Mouse (Mus musculus) spleen, embryonic (tissue): Measurements from ENCODE around the gene Hoxc6.

Source experiments
- CTCF ChIA-PET: fragments of 350-600 bp; sonication (Branson Sonifier 250); formaldehyde crosslinking; loops from one replicate; lab custom pipeline; 2022; lab: Charles Lee

Hoxc6 gene

GRCm38 (mm10) chr15:102997939-102998355 is at the start of gene Hoxc6:
Hoxc6 (plus strand) TSS chr15:102998257.
- CTCF ChIA-PET, result interaction anchor here (1.3 kb wide), 1 partner anchor 15 kb away, joined by 3 read pairs; no protein-coding TSS in a partner anchor

DNA sequence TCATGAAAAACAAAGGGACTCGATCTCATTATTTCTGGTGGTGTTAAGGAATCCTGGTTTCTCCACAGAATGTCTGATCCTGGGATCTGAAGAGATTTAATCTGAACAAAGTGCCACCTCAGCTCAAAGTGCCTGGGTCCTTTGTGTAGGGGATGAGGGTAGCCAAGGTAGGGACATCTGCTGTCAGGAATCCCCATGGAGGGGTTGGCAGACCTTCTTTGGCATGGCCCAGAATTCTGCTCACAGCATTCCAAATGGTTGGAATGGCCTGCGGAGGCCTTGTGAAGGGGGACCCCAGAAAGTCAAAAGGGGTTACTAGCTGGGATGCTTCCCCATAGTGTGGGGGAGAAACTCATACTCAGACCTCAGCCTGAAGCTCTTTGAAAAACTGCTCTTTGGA is 49.2 kb upstream of the Hoxc6 start:
- CTCF ChIA-PET, result interaction anchor here (0.5 kb wide), 1 partner anchor 287 kb away, joined by 4 read pairs; no protein-coding TSS in a partner anchor

DNA sequence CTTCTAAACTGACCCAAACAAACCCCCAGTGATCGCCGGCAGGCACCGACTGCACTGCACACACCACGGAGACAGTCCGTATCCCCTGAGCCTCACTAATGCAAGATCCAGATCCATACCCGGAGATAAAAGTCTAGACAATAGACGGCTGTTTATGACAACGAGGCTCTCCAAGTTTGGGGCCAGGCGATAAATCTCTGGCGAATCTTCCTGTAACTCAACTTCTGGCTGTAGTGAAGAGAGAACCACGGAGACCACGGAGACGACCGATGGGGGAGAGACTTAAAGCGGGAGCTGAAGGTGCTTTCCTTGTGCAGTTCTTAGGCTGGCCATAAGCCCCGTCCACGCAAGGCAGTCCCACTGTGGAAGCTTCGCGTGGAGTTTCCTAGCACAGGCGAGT is 48.4 kb upstream of the Hoxc6 start:
- CTCF ChIA-PET, result interaction anchor here (0.5 kb wide), 1 partner anchor 287 kb away, joined by 4 read pairs; no protein-coding TSS in a partner anchor

- CTCF ChIA-PET, result interaction anchor here (0.5 to 1.0 kb wide), 4 partner anchors 15 to 60 kb away, joined by 3 to 7 read pairs (median 4); no protein-coding TSS in a partner anchor
Observed at GRCm38 (mm10) chr15:102950877-102951276, 47.2 kb upstream of the Hoxc6 start.

- CTCF ChIA-PET, result interaction anchor here (0.6 kb wide), 1 partner anchor 29 kb away, joined by 3 read pairs; no protein-coding TSS in a partner anchor
Observed at GRCm38 (mm10) chr15:102953561-102953960, 44.5 kb upstream of the Hoxc6 start.

GRCm38 (mm10) chr15:102954192-102955006 is 43.7 kb upstream of the Hoxc6 start, which contains the start of gene Hoxc11:
Hoxc11 (plus strand) TSS chr15:102954427.
- CTCF ChIA-PET, result no interaction called here

GRCm38 (mm10) chr15:102955007-102955382 is 43.1 kb upstream of the Hoxc6 start:
- CTCF ChIA-PET, result no interaction called here

- CTCF ChIA-PET, result no interaction called here
Observed at GRCm38 (mm10) chr15:102955833-102956640, 42.0 kb upstream of the Hoxc6 start.

GRCm38 (mm10) chr15:102956906-102957305 is 41.2 kb upstream of the Hoxc6 start:
- CTCF ChIA-PET, result no interaction called here

DNA sequence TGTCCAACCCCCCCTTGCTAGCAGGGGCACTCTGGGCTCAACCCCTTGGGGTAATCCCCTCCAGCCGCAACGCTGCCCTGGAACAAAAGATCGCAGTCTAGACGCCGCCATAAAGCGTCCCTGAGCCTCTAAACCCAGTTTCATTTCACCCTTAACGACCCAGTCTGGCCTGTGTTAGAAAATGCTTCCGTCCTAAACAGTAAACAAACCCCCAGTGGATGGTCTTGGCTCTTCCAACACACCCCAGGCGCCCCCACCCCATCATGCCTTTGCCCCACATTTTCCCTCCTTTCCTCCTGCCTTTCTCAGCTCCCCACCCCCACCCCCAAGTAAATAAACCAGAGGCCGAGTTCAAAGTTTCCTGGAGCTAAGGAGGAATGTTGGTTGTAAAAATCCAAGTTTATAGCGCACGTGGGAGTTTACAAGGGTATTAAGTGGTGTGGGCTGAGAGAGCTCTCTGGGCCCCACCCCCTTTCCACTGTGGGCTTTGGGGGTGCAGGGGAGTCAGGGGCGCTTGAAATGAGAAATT is 38.3 kb upstream of the Hoxc6 start:
- CTCF ChIA-PET, result interaction anchor here (0.6 kb wide), 1 partner anchor 12 kb away, joined by 3 read pairs; no protein-coding TSS in a partner anchor

DNA sequence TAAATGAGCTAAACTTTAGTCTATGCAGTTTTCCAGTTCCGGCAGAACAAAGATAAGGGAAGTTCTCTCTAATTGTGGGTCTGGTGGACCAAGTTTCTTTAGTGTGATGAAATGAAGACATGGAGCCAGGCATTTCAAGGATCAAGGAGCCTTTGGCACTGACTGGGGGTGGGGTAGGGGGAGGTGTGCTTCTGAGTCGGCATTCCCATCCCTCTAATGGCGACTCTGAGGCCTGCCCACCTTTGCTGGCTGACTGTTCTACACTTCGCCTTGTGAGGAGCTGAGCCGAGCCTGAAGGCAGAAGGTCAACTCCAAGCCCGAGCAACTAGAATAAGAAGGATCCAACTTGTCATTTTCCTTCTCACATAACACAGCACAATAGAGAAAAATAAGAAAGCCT is 36.3 kb upstream of the Hoxc6 start:
- CTCF ChIA-PET, result interaction anchor here (0.6 kb wide), 1 partner anchor 26 kb away, joined by 4 read pairs; no protein-coding TSS in a partner anchor

DNA sequence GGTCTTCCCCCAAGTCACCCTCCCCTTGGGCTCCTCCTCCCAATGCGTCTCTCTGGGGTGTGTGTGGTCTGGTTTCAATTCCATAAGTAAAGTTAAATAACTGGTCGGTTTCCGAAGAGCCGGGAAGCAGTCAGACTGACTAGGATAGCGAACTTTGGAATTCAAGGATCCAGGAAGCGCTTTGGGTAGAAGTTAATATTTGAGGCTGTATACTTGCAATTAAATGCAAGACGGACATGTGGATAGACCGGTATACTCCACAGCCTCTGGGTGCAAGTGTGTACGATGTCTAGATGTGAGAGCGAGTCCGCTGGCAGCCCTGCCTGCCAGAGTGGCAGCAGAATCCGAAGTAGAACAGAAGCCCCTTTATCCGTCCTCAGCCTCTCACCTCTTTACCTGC is 35.6 kb upstream of the Hoxc6 start:
- CTCF ChIA-PET, result no interaction called here

- CTCF ChIA-PET, result no interaction called here
Observed at GRCm38 (mm10) chr15:102963259-102963658, 34.8 kb upstream of the Hoxc6 start.

DNA sequence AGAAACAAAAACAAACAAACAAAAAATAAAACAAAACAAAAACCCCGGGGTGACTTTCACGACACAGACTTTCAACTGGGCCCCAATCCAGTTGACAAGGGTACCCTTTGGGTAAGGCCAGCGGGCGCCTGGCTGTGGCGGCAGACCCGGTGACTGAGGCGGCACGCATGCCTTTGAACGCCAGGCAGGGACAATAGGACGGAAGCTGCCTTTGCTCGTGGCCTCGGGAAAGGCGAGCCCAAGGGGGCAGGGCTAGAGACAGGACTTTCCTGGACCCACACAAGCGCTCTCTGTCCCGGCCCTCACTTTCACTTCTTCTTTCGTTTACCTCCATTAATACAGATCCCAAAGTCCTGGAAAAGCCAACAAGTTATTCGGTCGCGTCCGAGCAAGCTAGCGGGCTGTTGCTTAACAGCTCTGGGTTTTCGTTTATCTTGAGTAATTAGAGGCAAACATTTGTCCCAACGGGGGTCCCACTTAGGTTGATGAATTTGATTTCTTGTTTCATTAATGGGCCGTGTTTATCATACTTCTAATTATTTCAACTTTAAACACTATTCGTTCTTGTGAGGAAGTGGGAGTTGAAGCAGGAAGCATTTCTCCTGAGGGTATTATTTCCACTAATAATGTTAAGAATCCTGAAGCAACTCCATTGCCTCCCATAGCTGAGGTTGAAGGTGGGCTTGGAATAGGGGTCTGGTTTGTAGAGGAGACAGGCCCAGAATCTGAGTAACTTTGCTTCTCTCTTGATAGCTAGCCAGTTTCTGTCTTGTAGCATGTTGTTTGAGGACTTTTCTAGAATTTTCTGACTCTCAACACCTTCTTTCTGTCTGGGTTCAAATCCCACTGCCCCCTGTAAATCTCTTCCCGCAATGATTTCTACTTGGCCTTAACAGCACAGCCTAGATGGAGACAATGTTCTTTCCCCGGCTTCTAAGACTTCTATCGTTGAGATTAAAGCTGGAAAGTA is 34.1 kb upstream of the Hoxc6 start:
- CTCF ChIA-PET, result interaction anchor here (1.4 kb wide), 1 partner anchor 16 kb away, joined by 3 read pairs; no protein-coding TSS in a partner anchor

GRCm38 (mm10) chr15:102965003-102965891 is 32.8 kb upstream of the Hoxc6 start:
- CTCF ChIA-PET, result interaction anchor here (1.1 to 1.4 kb wide), 3 partner anchors 15 to 369 kb away, joined by 3 to 7 read pairs (median 4); no protein-coding TSS in a partner anchor

- CTCF ChIA-PET, result interaction anchor here (0.6 to 1.4 kb wide), 5 partner anchors 14 to 368 kb away, joined by 3 to 9 read pairs (median 4); no protein-coding TSS in a partner anchor
Observed at GRCm38 (mm10) chr15:102965892-102966775, 31.9 kb upstream of the Hoxc6 start.

GRCm38 (mm10) chr15:102966776-102967311 is 31.2 kb upstream of the Hoxc6 start, which contains the start of gene Hoxc10:
Hoxc10 (plus strand) TSS chr15:102966796.
- CTCF ChIA-PET, result interaction anchor here (0.6 to 1.1 kb wide), 3 partner anchors 16 to 342 kb away, joined by 4 to 9 read pairs (median 7); no protein-coding TSS in a partner anchor

- CTCF ChIA-PET, result no interaction called here
Observed at GRCm38 (mm10) chr15:102967312-102967510, 30.8 kb upstream of the Hoxc6 start, which contains the start of gene Hoxc5. Hoxc5 (plus strand) TSS chr15:102967443.
